Mouse (Mus musculus): ENCODE results near the gene Neurl4. TPM values are rescaled to one million over a fixed set of nuclear protein-coding genes. Genes with fewer than 3 reads are reported as not detected.
"Not testable (repeated sequence)": the region's sequence is repeated elsewhere in the genome, so short reads cannot be mapped to it uniquely, and the experiment has no call there.

Neurl4 gene
- polyA plus RNA-seq, 1 experiment from 2014 or later, result 23.0 TPM

GRCm38 (mm10) chr11:69952274-69952673 lies 51.4 kb downstream of the Neurl4 start:
- ATAC-seq (replicated peaks), result no peak
- H3K4me1 ChIP-seq, result peaks cover 15% of the 10 kb centered on the region
- no peaks in the 10 kb centered on the region for H3K36me3 ChIP-seq
- no peak overlapping the region for H3K4me2 ChIP-seq (replicated peaks)
- no peak overlapping the region for H3K9ac ChIP-seq (replicated peaks)
- no peaks in the 10 kb centered on the region for H3K27me3 ChIP-seq
- H3K27ac ChIP-seq (replicated peaks), result no peak overlapping the region
- H3K4me3 ChIP-seq, result no peak overlapping the region
- H3K9me3 ChIP-seq, result no peaks in the 10 kb centered on the region
- 47% methylated on average over 1 of the region's 1 CpGs for WGBS

GRCm38 (mm10) chr11:69953267-69953915 lies 52.5 kb downstream of the Neurl4 start:
- 66% methylated on average over 11 of the region's 11 CpGs for WGBS
- Histone ChIP-seq H3K9me3 (no peaks in the 10 kb centered on the region), H3K9ac (replicated peaks) (no peak overlapping the region), H3K36me3 (no peaks in the 10 kb centered on the region), H3K4me3 (no peak overlapping the region), H3K4me2 (replicated peaks) (no peak overlapping the region), H3K27ac (replicated peaks) (no peak overlapping the region), H3K27me3 (no peaks in the 10 kb centered on the region), H3K4me1 (peaks cover 4% of the 10 kb centered on the region)
- ATAC-seq (replicated peaks), result no peak

- not testable (repeated sequence) for H3K9ac ChIP-seq (replicated peaks); ATAC-seq (replicated peaks); H3K9me3 ChIP-seq; H3K27me3 ChIP-seq; H3K36me3 ChIP-seq; H3K4me2 ChIP-seq (replicated peaks); H3K4me1 ChIP-seq; H3K27ac ChIP-seq (replicated peaks); H3K4me3 ChIP-seq
- 79% methylated on average over 4 of the region's 4 CpGs for WGBS
These were observed 54.7 kb downstream of the Neurl4 start for GRCm38 (mm10) chr11:69955618-69956017.

- no peak for ATAC-seq (replicated peaks)
- Histone ChIP-seq H3K36me3 (no peaks in the 10 kb centered on the region), H3K9ac (replicated peaks) (no peak overlapping the region), H3K4me3 (no peak overlapping the region), H3K9me3 (no peaks in the 10 kb centered on the region), H3K27me3 (no peaks in the 10 kb centered on the region; the same call in 1 of the 2 replicates), H3K4me2 (replicated peaks) (no peak overlapping the region), H3K4me1 (no peaks in the 10 kb centered on the region), H3K27ac (replicated peaks) (no peak overlapping the region)
- 65% methylated on average over 1 of the region's 1 CpGs for WGBS
These were observed 55.3 kb downstream of the Neurl4 start for GRCm38 (mm10) chr11:69956218-69956617.

- Histone ChIP-seq H3K27ac (replicated peaks) (no peak overlapping the region), H3K9ac (replicated peaks) (no peak overlapping the region), H3K4me3 (no peak overlapping the region), H3K9me3 (no peaks in the 10 kb centered on the region), H3K27me3 (peaks cover 35% of the 10 kb centered on the region), H3K36me3 (no peaks in the 10 kb centered on the region), H3K4me1 (peaks cover 4% of the 10 kb centered on the region; the same call in 1 of the 2 replicates), H3K4me2 (replicated peaks) (no peak overlapping the region)
- ATAC-seq (replicated peaks), result no peak
- WGBS, result 30% methylated on average over 5 of the region's 5 CpGs
These were observed 59.7 kb downstream of the Neurl4 start for GRCm38 (mm10) chr11:69960616-69961015.

- H3K9ac ChIP-seq (replicated peaks), result no peak overlapping the region
- no peaks in the 10 kb centered on the region for H3K9me3 ChIP-seq
- peaks cover 47% of the 10 kb centered on the region for H3K27me3 ChIP-seq
- 52% methylated on average over 5 of the region's 5 CpGs for WGBS
- no peak overlapping the region for H3K4me2 ChIP-seq (replicated peaks)
- ATAC-seq (replicated peaks), result no peak
- no peaks in the 10 kb centered on the region for H3K36me3 ChIP-seq
- H3K4me1 ChIP-seq, result peaks cover 14% of the 10 kb centered on the region
- H3K4me3 ChIP-seq, result no peak overlapping the region
- H3K27ac ChIP-seq (replicated peaks), result no peak overlapping the region
These were observed 61.0 kb downstream of the Neurl4 start for GRCm38 (mm10) chr11:69961841-69962240.

Small RNAs within 50 kb of the gene (microRNA-seq; reads per million reads assigned to microRNA genes)
- not detected for gene Mir6924

Other genes with a start within 250 kb of the Neurl4 start
- gene Sox15, start 245.8 kb upstream of the Neurl4 start, polyA plus RNA-seq (2015; fragmentation: Nextera tagmentation; extraction: Ambion mirVana), result not detected in 2 replicates
- 89.1 and 91.0 TPM in 2 replicates for gene Mpdu1, start 238.4 kb upstream of the Neurl4 start, polyA plus RNA-seq (2015; fragmentation: Nextera tagmentation; extraction: Ambion mirVana)
- 6.7 and 7.7 TPM in 2 replicates for gene Cd68, start 234.9 kb upstream of the Neurl4 start, polyA plus RNA-seq (2015; fragmentation: Nextera tagmentation; extraction: Ambion mirVana)
- 547 and 583 TPM in 2 replicates for gene Eif4a1, start 228.6 kb upstream of the Neurl4 start, polyA plus RNA-seq (2015; fragmentation: Nextera tagmentation; extraction: Ambion mirVana)
- gene Senp3, start 219.0 kb upstream of the Neurl4 start, polyA plus RNA-seq (2015; fragmentation: Nextera tagmentation; extraction: Ambion mirVana), result 89.2 and 102 TPM in 2 replicates
- 0.38 TPM in 1 of 2 replicates, not detected in the other for gene Tnfsf13, start 215.3 kb upstream of the Neurl4 start, polyA plus RNA-seq (2015; fragmentation: Nextera tagmentation; extraction: Ambion mirVana)
- gene Tnfsf12, start 205.2 kb upstream of the Neurl4 start, polyA plus RNA-seq (2015; fragmentation: Nextera tagmentation; extraction: Ambion mirVana), result 1.6 TPM in 2 replicates
- gene Tnfsfm13, start 205.0 kb upstream of the Neurl4 start, polyA plus RNA-seq (2015; fragmentation: Nextera tagmentation; extraction: Ambion mirVana), result 1.0 and 1.1 TPM in 2 replicates
- gene Polr2a, start 142.4 kb upstream of the Neurl4 start, polyA plus RNA-seq (2015; fragmentation: Nextera tagmentation; extraction: Ambion mirVana), result 17.5 and 19.2 TPM in 2 replicates
- gene Slc35g3, start 139.1 kb upstream of the Neurl4 start, polyA plus RNA-seq (2015; fragmentation: Nextera tagmentation; extraction: Ambion mirVana), result 0.28 and 0.56 TPM in 2 replicates
- 2.8 and 3.2 TPM in 2 replicates for gene Zbtb4, start 135.2 kb upstream of the Neurl4 start, polyA plus RNA-seq (2015; fragmentation: Nextera tagmentation; extraction: Ambion mirVana)
- 1.2 and 1.4 TPM in 2 replicates for gene Chrnb1, start 105.1 kb upstream of the Neurl4 start, polyA plus RNA-seq (2015; fragmentation: Nextera tagmentation; extraction: Ambion mirVana)
- 6.2 and 6.7 TPM in 2 replicates for gene Fgf11, start 99.2 kb upstream of the Neurl4 start, polyA plus RNA-seq (2015; fragmentation: Nextera tagmentation; extraction: Ambion mirVana)
- gene Tmem102, start 95.4 kb upstream of the Neurl4 start, polyA plus RNA-seq (2015; fragmentation: Nextera tagmentation; extraction: Ambion mirVana), result 0.61 and 0.98 TPM in 2 replicates
- not detected in 2 replicates for gene Gm39566, start 85.8 kb upstream of the Neurl4 start, polyA plus RNA-seq (2015; fragmentation: Nextera tagmentation; extraction: Ambion mirVana)
- gene Spem2, start 82.6 kb upstream of the Neurl4 start, polyA plus RNA-seq (2015; fragmentation: Nextera tagmentation; extraction: Ambion mirVana), result not detected in 2 replicates
- 0.33 and 0.36 TPM in 2 replicates for gene Spem1, start 78.9 kb upstream of the Neurl4 start, polyA plus RNA-seq (2015; fragmentation: Nextera tagmentation; extraction: Ambion mirVana)
- gene Nlgn2, start 63.3 kb upstream of the Neurl4 start, polyA plus RNA-seq (2015; fragmentation: Nextera tagmentation; extraction: Ambion mirVana), result 20.9 and 21.3 TPM in 2 replicates
- gene Tmem256, start 62.6 kb upstream of the Neurl4 start, polyA plus RNA-seq (2015; fragmentation: Nextera tagmentation; extraction: Ambion mirVana), result 333 and 335 TPM in 2 replicates
- gene Plscr3, start 54.7 kb upstream of the Neurl4 start, polyA plus RNA-seq (2015; fragmentation: Nextera tagmentation; extraction: Ambion mirVana), result 51.0 and 51.2 TPM in 2 replicates
- 0.27 and 0.36 TPM in 2 replicates for gene Tnk1, start 42.3 kb upstream of the Neurl4 start, polyA plus RNA-seq (2015; fragmentation: Nextera tagmentation; extraction: Ambion mirVana)
- not detected in 2 replicates for gene Tmem95, start 23.1 kb upstream of the Neurl4 start, polyA plus RNA-seq (2015; fragmentation: Nextera tagmentation; extraction: Ambion mirVana)
- 1.2 and 1.3 TPM in 2 replicates for gene Kctd11, start 19.7 kb upstream of the Neurl4 start, polyA plus RNA-seq (2015; fragmentation: Nextera tagmentation; extraction: Ambion mirVana)
- 0.48 and 0.51 TPM in 2 replicates for gene Acap1, start 5.5 kb upstream of the Neurl4 start, polyA plus RNA-seq (2015; fragmentation: Nextera tagmentation; extraction: Ambion mirVana)
- 19.9 and 20.7 TPM in 2 replicates for gene 2810408A11Rik, start 85 bp upstream of the Neurl4 start, polyA plus RNA-seq (2015; fragmentation: Nextera tagmentation; extraction: Ambion mirVana)
- 79.6 and 92.2 TPM in 2 replicates for gene Gps2, start 12.8 kb downstream of the Neurl4 start, polyA plus RNA-seq (2015; fragmentation: Nextera tagmentation; extraction: Ambion mirVana)
- 1,167 and 1,257 TPM in 2 replicates for gene Eif5a, start 20.9 kb downstream of the Neurl4 start, polyA plus RNA-seq (2015; fragmentation: Nextera tagmentation; extraction: Ambion mirVana)
- 5.6 and 5.8 TPM in 2 replicates for gene Ybx2, start 34.7 kb downstream of the Neurl4 start, polyA plus RNA-seq (2015; fragmentation: Nextera tagmentation; extraction: Ambion mirVana)
- 6.4 and 7.5 TPM in 2 replicates for gene Slc2a4, start 47.1 kb downstream of the Neurl4 start, polyA plus RNA-seq (2015; fragmentation: Nextera tagmentation; extraction: Ambion mirVana)
- 0.28 and 0.56 TPM in 2 replicates for gene Cldn7, start 63.7 kb downstream of the Neurl4 start, polyA plus RNA-seq (2015; fragmentation: Nextera tagmentation; extraction: Ambion mirVana)
- 18.4 and 20.8 TPM in 2 replicates for gene Ctdnep1, start 80.1 kb downstream of the Neurl4 start, polyA plus RNA-seq (2015; fragmentation: Nextera tagmentation; extraction: Ambion mirVana)
- 170 and 171 TPM in 2 replicates for gene Elp5, start 81.4 kb downstream of the Neurl4 start, polyA plus RNA-seq (2015; fragmentation: Nextera tagmentation; extraction: Ambion mirVana)
- gene Gabarap, start 90.1 kb downstream of the Neurl4 start, polyA plus RNA-seq (2015; fragmentation: Nextera tagmentation; extraction: Ambion mirVana), result 610 and 626 TPM in 2 replicates
- gene Phf23, start 94.7 kb downstream of the Neurl4 start, polyA plus RNA-seq (2015; fragmentation: Nextera tagmentation; extraction: Ambion mirVana), result 71.5 and 75.6 TPM in 2 replicates
- 35.3 and 37.5 TPM in 2 replicates for gene Dvl2, start 99.5 kb downstream of the Neurl4 start, polyA plus RNA-seq (2015; fragmentation: Nextera tagmentation; extraction: Ambion mirVana)
- gene Acadvl, start 114.3 kb downstream of the Neurl4 start, polyA plus RNA-seq (2015; fragmentation: Nextera tagmentation; extraction: Ambion mirVana), result 57.0 and 60.7 TPM in 2 replicates
- 27.8 and 29.8 TPM in 2 replicates for gene Dlg4, start 115.9 kb downstream of the Neurl4 start, polyA plus RNA-seq (2015; fragmentation: Nextera tagmentation; extraction: Ambion mirVana)
- gene Asgr1, start 153.0 kb downstream of the Neurl4 start, polyA plus RNA-seq (2015; fragmentation: Nextera tagmentation; extraction: Ambion mirVana), result 1.8 and 2.0 TPM in 2 replicates
- gene Asgr2, start 191.6 kb downstream of the Neurl4 start, polyA plus RNA-seq (2015; fragmentation: Nextera tagmentation; extraction: Ambion mirVana), result not detected in 2 replicates
- gene Mgl2, start 229.3 kb downstream of the Neurl4 start, polyA plus RNA-seq (2015; fragmentation: Nextera tagmentation; extraction: Ambion mirVana), result 0.56 and 0.64 TPM in 2 replicates